Mouse (Mus musculus): ENCODE measurements around the gene Fam243.

Gene Fam243

DNA sequence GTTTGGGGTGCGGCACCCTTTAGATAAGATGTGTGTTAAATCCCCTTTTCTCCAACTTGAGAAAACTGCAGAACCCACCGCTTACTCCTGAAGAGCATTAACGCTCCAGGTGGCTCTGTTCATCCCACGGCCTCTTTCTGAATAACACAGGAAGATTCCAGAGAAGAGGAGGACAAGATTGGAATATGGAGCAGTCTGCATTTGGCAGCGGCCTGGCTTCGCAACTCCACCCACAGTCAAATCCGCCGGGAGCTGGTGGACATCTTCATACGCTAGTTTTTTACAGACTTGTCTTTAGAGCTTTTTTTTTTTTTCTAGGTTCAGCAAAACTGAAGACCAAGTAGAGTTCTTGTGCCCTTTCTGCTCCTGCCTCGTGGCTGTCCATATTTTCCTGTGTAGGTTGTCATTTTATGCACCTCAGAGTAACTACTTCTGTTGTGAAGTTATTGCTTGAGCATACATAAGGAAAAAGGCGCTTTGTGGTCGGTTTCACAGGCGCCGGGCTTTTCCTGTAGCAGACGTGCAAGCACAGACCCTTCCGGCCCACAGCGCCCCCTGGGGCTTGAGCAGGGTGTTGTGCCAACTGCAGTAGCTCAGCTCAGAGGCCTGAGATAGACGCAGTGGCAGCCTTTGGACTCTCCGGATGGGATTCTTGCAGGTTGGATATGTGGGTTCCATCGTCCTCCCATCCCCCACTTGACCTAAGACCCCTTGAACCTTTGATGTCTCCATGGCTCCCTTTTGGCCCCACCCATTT lies 1.7 kb downstream of the Fam243 start:
- peak; percentile 44 for DNase-seq (ENCODE audit: low spot score)

DNA sequence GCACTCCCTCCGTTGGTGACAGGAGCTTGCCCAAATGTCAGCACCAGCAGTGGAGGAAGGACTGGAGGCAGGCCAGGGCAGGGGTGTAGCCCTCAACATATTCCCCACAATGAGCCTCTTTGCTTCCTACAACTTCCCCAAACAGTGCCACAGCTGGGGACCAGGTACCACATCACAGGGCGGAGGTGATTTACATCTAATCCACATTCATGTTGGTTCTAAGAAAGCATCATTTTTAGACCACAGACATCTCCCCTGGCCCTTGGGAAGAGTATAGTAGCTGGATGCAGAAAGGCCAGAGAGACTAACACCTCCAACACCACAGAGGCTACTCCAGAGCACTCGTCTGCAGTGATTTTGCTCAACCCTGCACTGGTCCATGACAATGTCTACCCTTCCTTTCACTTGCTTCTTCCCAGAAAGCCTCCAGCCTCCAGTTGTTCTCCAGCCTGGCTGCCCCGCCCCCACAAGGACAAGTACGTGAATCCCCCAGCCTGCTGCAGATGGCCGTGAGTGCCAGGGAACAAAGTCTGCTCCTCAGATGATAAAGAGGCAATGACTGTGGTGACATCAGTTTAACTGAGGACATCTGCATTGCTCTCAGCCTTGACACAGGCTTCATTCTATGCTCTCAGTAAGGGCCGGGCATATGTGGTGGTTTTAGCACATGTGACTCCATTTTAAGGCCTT lies 5.0 kb downstream of the Fam243 start:
- DNase-seq (ENCODE audit: low spot score) = no peak

DNA sequence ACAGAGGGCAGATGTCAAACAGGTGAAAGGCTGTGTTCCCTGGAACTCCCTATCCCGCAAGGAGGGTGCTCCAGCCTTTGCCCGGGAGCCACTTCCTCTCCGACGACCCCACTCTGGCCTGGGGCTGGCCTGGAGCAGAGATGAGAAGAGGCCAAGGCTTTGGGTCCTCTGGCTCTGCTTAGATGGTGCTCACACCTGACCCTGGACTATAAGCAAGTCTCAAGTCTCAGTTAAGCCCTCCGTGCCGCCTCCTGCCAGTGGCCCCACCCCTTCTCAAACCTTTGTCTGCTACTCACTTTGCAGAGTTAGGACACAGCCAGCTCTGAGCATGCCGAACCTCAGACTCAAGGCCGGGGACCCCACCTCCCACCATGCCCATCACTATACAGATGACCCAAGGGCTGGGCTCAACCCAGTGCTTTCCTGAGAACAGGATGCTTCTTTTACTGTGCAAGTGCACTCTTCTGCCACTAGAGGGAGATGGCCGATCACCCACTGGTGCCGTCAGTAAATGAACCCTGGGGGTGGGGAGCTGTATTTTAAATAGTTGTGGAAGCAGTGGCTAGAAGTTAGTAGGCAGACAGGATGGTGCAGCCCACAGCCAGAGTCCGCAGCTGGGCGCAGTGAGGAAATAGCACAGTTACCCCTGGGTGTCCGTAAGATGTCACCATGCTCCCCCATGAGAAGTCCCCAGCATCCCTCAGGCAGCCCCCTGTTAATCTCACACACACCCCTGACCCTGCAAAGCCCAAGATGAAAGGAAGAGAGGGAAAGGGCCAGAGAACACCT lies 7.1 kb downstream of the Fam243 start:
- DNase-seq (ENCODE audit: low spot score) = peak; percentile 29

DNA sequence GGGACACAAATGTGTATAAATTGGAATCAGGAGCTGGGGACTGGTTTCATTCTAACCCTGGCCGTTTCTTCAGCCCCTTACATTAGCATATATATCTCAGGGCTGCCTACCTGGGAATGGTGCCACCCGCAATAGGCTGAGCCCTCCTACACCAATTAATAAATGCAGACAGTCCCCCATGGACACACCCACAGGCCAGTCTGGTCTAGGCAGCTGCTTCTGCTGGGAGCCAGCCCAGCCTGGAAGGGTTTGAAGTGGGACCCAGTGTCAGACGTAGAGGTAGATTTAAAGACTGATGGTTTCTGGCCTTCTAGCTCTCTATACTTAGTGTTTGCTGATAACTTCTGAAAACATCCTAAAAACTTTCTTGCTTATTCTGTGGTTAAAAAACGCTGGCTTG lies 12.1 kb downstream of the Fam243 start:
- DNase-seq (ENCODE audit: low spot score) = no peak

DNA sequence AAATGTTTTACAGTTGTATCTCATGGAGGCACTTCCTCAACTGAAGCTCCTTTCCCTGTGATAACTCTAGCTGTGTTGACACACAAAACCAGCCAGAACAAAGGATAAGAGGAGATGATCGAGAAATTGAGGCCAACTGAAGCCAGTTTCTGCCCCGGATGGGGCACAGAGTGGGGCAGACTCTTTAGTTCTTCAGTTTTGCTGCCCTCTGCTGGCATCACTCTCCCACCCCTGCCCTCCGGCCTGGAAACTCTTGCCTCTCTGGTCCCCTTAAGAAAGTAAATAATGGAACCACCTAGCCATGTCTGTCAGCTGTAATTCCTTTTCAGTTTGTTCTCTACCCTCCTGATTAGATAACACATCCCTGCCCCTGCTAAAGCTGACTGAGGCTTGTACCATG lies 13.3 kb downstream of the Fam243 start:
- DNase-seq (ENCODE audit: low spot score) = no peak

DNA sequence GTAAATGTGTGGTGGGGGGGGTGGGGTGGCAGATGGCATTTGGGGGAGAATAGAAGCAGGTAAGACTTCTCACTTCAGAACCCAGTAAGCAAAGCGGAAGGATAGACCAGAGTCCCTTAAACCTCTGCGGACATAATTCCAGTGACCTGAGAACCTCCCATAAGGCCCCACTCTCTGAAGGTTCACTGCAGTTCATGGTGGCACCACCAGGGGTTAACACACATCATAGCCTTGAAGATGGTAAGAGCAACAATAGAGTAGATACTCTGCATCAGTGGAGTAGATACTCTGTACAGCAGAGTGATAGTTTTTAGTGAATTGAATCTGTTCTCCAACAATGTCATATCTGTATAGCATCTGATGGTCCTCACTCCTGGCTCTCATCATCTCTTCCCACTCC lies 15.7 kb downstream of the Fam243 start:
- DNase-seq (ENCODE audit: low spot score) = no peak

DNA sequence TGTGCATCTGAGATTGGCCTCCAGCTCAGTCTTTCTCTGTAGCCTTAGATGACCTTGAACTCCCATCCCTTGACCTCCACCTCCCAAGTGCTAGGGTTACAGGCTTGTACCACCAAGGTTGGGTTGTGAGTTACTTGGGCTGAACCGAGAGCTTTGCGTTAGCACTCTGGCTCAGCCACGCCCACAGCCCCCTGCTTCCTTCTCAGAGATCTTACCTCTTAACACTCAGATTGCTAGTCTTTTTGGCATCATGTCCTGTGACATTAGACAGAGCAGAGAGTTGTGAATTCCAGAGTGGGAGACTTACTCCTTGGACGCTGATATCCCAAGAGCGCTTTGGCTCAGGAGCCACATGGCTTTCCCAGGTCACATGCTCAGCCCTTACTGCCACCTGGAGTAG lies 18.7 kb downstream of the Fam243 start:
- no peak for DNase-seq (ENCODE audit: low spot score)

DNA sequence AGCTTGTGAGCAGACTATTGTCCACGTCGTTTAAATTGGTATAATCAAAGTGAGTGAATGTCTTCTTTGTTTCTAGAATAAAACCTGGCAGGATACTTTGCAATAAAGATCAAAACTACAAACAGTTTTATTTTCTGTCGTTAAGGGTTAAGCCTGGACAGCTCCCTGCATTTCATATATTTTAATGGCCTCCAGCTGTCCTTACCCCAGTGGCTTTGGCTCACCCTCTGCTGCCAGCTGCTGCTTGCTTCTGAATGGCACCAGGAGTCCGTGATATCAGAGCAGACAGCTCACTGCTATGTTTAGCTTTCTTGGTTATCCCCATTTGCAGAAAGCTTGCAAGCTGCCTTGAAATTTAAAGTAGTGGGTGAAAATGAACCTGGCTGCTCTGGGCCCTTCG lies 19.3 kb downstream of the Fam243 start:
- DNase-seq (ENCODE audit: low spot score) = peak; percentile 22

DNA sequence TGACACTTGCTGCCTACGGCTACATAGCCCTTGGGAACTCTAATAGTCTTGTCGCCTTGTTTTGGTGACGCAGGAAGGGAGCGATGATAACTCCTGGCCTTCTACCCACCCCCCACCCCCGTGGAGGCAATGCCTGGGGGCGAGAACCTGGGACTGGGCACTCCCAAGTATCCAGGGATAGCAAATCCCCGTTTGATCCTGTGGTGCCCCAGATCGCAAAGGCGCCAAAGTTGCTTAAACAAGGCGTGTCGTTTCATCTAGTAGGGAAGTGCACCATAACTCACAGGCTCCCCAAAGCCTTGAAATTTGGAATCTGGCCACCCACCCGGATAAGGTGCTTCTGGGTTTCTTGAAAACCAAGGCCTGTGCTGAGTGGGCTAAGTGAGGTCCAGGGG lies 19.8 kb downstream of the Fam243 start:
- no peak for DNase-seq (ENCODE audit: low spot score)

DNA sequence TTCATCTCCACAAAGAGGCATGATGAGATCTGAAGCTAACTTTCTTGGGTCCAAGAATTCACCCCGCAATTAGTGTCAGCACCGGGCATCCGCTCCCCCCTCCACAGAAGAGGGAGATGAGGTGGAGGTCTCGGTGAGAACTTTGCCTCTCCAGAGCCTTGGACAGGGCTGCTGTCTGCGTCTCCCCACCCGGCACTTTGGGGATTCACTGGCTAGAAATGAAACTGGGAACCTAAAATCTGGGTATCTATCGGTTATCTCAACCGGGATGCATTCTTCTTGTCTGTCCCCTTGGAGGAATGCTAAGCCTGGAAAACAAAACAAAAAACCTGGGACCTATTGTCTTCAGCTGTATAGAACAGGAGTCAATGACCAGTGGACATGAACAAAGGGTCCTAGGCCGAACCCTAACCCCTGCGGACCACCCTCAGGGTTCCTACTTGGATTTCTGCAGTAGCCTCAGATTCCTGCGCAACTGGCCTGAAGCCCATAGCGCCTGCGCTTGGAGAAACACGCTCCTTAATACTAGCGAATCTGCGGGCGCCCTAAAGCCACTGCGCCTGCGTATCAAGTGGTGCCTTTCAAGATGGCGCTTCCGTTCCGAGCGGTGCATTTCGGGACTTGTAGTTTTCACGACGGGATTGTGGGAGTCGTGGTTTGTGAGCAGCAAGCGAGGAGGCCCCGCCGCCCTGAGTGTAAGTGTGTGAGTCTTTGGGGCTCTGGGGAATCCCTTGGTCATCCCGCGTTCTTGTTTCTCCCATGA lies 20.4 kb downstream of the Fam243 start, which contains the start of gene Smim11:
Gene Smim11 (plus strand): TSS at position 638 of the 763 bp plus-strand sequence.
- peak; percentile 96 for DNase-seq (ENCODE audit: low spot score)

DNA sequence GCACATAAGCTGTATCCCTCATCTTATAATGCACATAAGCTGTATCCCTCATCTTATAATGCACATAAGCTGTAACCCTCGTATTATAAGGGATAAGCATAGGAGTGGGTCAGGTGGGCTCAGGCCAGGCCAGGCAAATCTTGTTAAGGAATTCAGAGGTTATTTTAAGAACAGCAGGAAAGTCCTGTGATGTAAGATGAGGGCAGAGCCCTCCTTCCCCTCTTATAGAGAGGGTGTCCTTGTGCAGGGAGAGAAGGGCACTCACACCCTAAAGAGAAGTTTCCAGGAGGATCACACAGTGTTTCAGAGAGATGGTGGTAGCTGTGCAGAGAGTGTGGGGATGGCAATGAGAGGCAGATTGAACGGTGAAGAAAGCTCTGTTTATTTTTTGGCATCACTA lies 25.9 kb downstream of the Fam243 start:
- no peak for DNase-seq (ENCODE audit: low spot score)

DNA sequence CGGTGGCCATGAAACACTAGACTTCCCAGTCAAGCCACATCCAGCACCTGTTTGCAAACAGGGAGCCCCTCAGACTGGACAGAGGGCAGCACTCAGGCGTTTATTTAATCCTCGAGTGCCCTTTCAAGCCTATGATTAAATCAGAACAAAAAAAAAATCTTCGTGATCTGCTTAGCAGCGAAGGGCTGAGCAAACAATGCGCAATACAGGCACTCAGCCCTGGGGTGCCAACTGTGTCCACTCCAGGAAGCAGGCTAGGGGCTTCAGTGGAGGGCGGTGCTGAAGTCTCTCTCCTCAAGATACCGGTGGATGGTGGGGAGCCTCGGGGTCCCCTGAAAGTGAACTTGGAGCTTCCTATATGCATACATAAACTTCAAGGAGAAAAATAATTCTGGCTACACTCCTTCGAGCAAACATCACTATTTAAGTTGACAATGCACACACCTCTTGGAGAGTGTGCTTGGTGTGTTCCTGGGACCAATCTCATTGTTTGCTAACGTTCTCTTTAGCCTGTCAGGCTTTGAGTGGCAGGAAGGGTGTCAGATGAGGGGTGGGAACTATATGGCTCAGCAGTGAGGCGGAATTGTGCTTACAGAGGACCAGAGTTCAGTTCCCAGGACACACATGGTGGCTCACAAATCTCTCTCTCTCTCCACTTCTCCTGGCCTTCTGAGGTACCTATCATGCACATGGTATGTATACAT lies 26.8 kb downstream of the Fam243 start:
- DNase-seq (ENCODE audit: low spot score) = no peak

DNA sequence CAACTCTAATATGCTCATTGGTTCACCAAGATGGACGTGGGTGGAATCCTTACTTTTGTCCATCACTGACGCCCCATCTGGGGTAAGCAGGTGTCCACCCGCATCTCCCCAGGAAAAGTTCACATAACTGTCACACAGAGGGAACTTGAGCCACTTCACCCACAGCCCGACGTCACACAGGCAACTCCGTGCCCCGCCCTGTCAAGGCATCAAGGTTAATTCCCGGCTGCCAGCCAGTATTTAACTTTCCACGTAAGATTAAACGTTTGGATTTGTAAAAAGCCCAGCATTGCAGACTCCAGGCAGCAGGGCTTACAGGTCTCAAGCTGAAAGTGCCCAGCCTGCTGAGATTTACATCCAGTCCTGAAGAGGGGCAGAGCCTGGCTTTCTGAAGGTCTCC lies 29.1 kb downstream of the Fam243 start, which contains the start of gene Kcne2:
Gene Kcne2 (plus strand): TSS at position 289 of the 400 bp plus-strand sequence.
- no peak for DNase-seq (ENCODE audit: low spot score)

DNA sequence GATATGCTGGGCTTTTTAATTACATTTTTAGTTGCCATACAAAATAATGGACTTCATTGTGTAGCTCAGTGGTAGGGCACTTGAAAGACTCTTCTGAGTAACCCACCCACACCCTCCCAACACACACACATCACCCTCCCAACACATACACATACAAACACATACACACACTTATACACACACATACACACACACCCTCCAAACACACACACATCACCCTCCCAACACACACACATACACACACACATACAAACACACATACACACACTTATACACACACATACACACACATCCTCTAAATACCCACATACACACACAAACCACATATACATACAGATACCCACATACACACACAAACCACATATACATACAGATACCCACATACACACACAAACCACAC lies 31.2 kb downstream of the Fam243 start:
- DNase-seq (ENCODE audit: low spot score) = no peak

DNA sequence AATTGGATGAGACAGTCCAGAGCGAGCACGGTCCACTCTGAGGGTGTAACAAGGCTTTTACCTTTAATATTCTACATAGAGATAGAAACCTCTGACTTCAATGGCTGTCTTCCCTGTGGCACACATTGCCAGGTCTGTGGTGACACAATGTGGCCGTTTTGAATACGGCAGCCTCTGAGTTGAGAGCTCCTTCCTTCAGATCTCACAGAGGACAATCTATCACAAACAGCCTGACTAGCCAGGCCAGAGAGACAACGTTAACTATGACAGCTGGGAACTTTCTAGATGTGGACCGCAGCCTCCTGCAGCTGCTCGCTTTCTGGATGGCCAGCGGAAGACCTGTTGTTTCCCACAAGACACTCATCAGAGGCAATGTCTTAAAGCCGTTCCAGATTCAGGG lies 32.5 kb downstream of the Fam243 start:
- no peak for DNase-seq (ENCODE audit: low spot score)

DNA sequence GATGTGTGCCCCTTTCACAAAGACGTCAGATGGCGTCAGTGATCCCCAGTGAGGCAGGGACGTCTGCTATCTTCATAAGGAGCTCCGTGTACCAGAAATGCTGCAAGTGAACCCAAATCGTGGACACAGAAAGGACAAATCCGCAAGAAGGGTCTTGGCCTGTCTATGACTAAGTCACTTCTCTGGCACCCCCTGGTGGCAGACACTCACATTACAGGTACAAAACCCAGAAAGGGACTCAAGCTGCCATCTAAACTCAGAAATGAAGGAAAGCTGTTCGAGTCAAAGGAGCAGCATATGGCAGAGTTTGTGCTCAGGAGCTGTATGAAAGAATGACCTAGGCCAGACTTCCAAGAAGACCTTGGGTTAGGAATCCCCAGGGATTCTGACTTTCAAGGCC lies 34.6 kb downstream of the Fam243 start:
- DNase-seq (ENCODE audit: low spot score) = peak; percentile 66

DNA sequence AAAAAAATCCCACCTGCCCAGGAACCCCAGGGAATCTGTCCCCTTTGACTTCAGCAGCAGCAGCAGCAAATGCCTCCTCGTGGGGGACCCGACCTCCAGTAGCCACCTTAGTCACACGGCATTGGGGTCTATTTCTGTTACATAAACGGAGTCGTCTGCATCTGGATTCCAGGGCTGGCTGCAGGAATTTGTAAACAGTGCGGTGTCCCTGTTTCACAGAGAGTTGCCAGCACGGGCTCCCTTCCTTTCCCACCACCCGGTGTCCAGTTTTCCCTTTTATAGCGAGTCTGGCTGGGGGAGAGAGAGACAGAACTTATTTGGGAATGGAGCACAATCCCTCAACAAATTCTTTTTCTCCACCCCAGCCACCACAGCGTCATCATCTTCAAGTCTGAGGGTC lies 36.2 kb downstream of the Fam243 start:
- no peak for DNase-seq (ENCODE audit: low spot score)

DNA sequence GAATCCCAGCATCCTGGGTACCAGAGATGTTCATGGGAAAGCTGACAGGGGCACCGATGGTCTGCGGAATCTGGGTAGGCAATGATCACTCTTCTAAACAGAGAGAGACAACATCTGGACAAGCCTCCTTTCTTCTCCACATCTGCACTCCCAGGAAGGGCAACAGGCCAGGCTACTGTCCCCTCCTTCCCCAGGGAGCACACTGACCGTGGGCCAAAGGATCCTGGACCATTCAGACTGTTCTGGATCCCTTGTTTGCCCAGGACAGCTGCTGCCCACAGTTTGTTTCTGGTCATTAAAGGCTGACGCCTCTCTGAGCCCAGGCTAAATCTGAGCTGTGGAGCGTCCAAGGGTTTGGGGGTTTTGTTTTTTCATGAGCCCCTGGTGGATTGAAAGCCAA lies 38.6 kb downstream of the Fam243 start:
- DNase-seq (ENCODE audit: low spot score) = no peak

DNA sequence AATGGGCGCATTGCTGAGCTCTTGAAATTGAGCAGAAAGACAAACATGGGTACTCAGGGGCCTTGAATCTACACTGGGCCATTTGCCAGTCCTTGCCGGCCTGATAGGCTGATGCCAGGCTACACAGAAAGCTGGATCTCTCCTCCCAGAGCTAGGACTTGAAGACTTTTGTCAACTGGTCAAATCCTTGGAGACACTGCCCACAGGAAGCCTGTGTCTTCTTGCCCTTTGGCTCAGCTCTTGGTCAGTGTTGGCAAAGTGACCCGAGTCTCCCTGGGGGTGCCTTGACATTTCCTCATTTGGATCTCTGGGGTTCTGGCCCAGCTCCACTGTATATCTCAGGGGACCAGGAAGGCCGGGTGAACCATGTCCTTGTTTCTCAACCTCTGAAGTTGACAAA lies 45.7 kb downstream of the Fam243 start:
- no peak for DNase-seq (ENCODE audit: low spot score)

DNA sequence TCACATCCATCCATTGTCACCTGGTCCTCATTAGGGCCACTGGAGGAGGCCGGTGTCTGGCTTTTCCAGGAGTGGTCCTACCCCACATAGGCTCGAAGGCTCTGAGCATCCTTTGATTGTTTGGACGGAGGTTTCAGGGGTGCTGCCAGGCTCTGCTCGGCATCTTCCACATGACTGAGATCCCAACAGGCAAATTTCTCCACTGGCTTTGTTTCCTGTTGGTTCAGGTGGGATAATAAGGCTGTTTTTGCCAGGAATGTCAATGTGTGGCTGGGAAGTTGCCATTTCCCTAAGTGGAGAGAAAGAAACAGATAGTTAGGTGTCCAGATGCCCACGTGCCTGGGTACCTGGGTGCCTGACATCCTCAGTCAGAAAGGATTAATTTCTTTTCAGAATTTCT lies 46.7 kb downstream of the Fam243 start:
- no peak for DNase-seq (ENCODE audit: low spot score)

Data from c-Kit-positive CD71-positive TER-119-positive erythroid progenitor cells, embryonic 14.5 days (primary cell).